Mouse (Mus musculus): ENCODE measurements around the gene Arhgap15.

Arhgap15 gene

GRCm38 (mm10) chr2:44304261-44304970 is 555.8 kb downstream of the Arhgap15 start:
- no peak for DNase-seq (ENCODE audit: low spot score in 2 of 2)

- no peak for DNase-seq (ENCODE audit: low spot score in 2 of 2)
Observed at GRCm38 (mm10) chr2:44304971-44305808, 556.6 kb downstream of the Arhgap15 start.

GRCm38 (mm10) chr2:44306137-44306536 is 557.5 kb downstream of the Arhgap15 start:
- DNase-seq (ENCODE audit: low spot score in 2 of 2): no peak

- DNase-seq (ENCODE audit: low spot score in 2 of 2): no peak
Observed at GRCm38 (mm10) chr2:44309124-44309523, 560.5 kb downstream of the Arhgap15 start.

GRCm38 (mm10) chr2:44309556-44309955 is 560.9 kb downstream of the Arhgap15 start:
- DNase-seq (ENCODE audit: low spot score in 2 of 2): no peak

GRCm38 (mm10) chr2:44310095-44310748 is 561.6 kb downstream of the Arhgap15 start:
- no peak for DNase-seq (ENCODE audit: low spot score in 2 of 2)

- DNase-seq (ENCODE audit: low spot score in 2 of 2): no peak
Observed at GRCm38 (mm10) chr2:44311216-44311615, 562.6 kb downstream of the Arhgap15 start.

GRCm38 (mm10) chr2:44313573-44313972 is 564.9 kb downstream of the Arhgap15 start:
- DNase-seq (ENCODE audit: low spot score in 2 of 2): no peak

GRCm38 (mm10) chr2:44318436-44318835 is 569.8 kb downstream of the Arhgap15 start:
- DNase-seq (ENCODE audit: low spot score in 2 of 2): no peak

GRCm38 (mm10) chr2:44319479-44319878 is 570.9 kb downstream of the Arhgap15 start:
- no peak for DNase-seq (ENCODE audit: low spot score in 2 of 2)

GRCm38 (mm10) chr2:44323813-44324212 is 575.2 kb downstream of the Arhgap15 start:
- DNase-seq (ENCODE audit: low spot score in 2 of 2): no peak

GRCm38 (mm10) chr2:44333295-44333694 is 584.7 kb downstream of the Arhgap15 start:
- DNase-seq (ENCODE audit: low spot score in 2 of 2): no peak

- no peak for DNase-seq (ENCODE audit: low spot score in 2 of 2)
Observed at GRCm38 (mm10) chr2:44334006-44334405, 585.4 kb downstream of the Arhgap15 start.

GRCm38 (mm10) chr2:44334517-44334916 is 585.9 kb downstream of the Arhgap15 start:
- no peak for DNase-seq (ENCODE audit: low spot score in 2 of 2)

- DNase-seq (ENCODE audit: low spot score in 2 of 2): no peak
Observed at GRCm38 (mm10) chr2:44336720-44337354, 588.2 kb downstream of the Arhgap15 start.

GRCm38 (mm10) chr2:44338467-44338866 is 589.8 kb downstream of the Arhgap15 start:
- no peak for DNase-seq (ENCODE audit: low spot score in 2 of 2)

- DNase-seq (ENCODE audit: low spot score in 2 of 2): peak; percentile 22 to 28
Observed at GRCm38 (mm10) chr2:44341091-44341571, 592.5 kb downstream of the Arhgap15 start.

GRCm38 (mm10) chr2:44344861-44345260 is 596.2 kb downstream of the Arhgap15 start:
- DNase-seq (ENCODE audit: low spot score in 2 of 2): no peak

- no peak for DNase-seq (ENCODE audit: low spot score in 2 of 2)
Observed at GRCm38 (mm10) chr2:44345325-44345945, 596.8 kb downstream of the Arhgap15 start.

GRCm38 (mm10) chr2:44346184-44346583 is 597.6 kb downstream of the Arhgap15 start:
- no peak for DNase-seq (ENCODE audit: low spot score in 2 of 2)

GRCm38 (mm10) chr2:44347781-44348180 is 599.2 kb downstream of the Arhgap15 start:
- DNase-seq (ENCODE audit: low spot score in 2 of 2): no peak
